Mouse (Mus musculus) hindbrain, embryonic 16.5 days (tissue): Measurements from ENCODE around the gene Ctnnd2. TPM values are rescaled to one million over a fixed set of nuclear protein-coding genes. Genes with fewer than 3 reads are reported as not detected.

Experiments used
- ATAC-seq: fragments of 200-750 bp; cut with Nextera tagmentation; 2 replicates; pipeline ENCODE4 v1.8.0; 2017; ENCODE audit warnings: moderate TSS enrichment, moderate library complexity
- H3K27ac ChIP-seq: fragments of 300-500 bp; sonication (generic); 2 replicates; pipeline ENCODE4 v1.5.1; 2014; ENCODE audit warnings: low read depth, mild to moderate bottlenecking, control low read depth, low read length, moderate library complexity
- H3K27me3 ChIP-seq: fragments of 300-500 bp; sonication (generic); replicated peaks from 2 replicates; pipeline ENCODE4 v1.6.1; 2014; ENCODE audit warnings: low read length; ENCODE audit not compliant: control insufficient read depth, insufficient read depth
- H3K36me3 ChIP-seq: fragments of 300-500 bp; sonication (generic); 2 replicates; pipeline ENCODE4 v1.6.1; 2014; ENCODE audit warnings: mild to moderate bottlenecking, low read length, moderate library complexity, mixed read lengths; ENCODE audit not compliant: control insufficient read depth, insufficient read depth
- H3K4me1 ChIP-seq: fragments of 300-500 bp; sonication (generic); 2 replicates; pipeline ENCODE4 v1.6.1; 2014; ENCODE audit warnings: low read depth, low read length; ENCODE audit not compliant: control insufficient read depth, insufficient read depth
- H3K4me2 ChIP-seq: fragments of 300-500 bp; sonication (generic); 2 replicates; pipeline ENCODE4 v1.6.1; 2014; ENCODE audit warnings: mild to moderate bottlenecking, low read length, control low read depth, moderate library complexity
- H3K4me3 ChIP-seq: fragments of 300-500 bp; sonication (generic); 2 replicates; pipeline ENCODE4 v1.5.1; 2014; ENCODE audit warnings: mild to moderate bottlenecking, low read length, control low read depth, moderate library complexity
- H3K9ac ChIP-seq: fragments of 300-500 bp; sonication (generic); 2 replicates; pipeline ENCODE4 v1.6.1; 2014; ENCODE audit warnings: low read depth, mild to moderate bottlenecking, control low read depth, low read length, moderate library complexity
- H3K9me3 ChIP-seq: fragments of 300-500 bp; sonication (generic); 2 replicates; pipeline ENCODE4 v1.6.1; 2014; ENCODE audit warnings: mild to moderate bottlenecking, low read length, moderate library complexity; ENCODE audit not compliant: control insufficient read depth
- WGBS: fragments of 180-500 bp; shearing (Covaris S2); extraction: QIAGEN DNeasy Blood & Tissue Kit; methylation state at CpG from one replicate; pipeline ENCODE4 v1.1.7; 2014; 5-methylcytosine and 5-hydroxymethylcytosine counted together
- polyA plus RNA-seq: library from polyadenylated mRNA; unstranded; fragments of >200 nt; fragmentation: Nextera tagmentation; extraction: Ambion mirVana; gene quantifications from 2 replicates; pipeline ENCODE4 v1.2.1, GENCODE M21; 2015

Gene Ctnnd2
- polyA plus RNA-seq, 1 experiment from 2014 or later = 56.9 TPM

DNA sequence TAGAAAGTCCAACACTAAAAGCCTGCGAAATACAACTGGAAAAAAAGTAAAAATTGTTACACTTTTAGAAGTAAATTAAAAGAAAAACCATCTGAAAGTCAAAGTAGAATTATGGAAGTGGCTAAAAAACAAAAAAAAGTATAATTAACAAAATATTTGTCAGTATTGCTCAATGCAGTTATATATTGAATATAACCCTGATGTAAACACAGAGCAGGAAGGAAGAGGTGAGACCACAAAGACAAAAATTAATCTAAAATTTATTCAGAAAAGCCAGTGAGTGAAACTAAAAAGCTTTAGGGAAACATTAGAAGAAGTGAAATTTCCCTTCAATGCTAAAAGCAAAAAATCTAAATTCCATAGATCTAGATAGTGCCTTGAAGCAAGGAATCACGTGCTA is 392.2 kb downstream of the Ctnnd2 start:
- Histone ChIP-seq H3K9ac (no peak overlapping the region), H3K4me2 (no peak overlapping the region), H3K4me1 (no peaks in the 10 kb centered on the region; the same call in 1 of the 2 replicates), H3K27me3 (no peaks in the 10 kb centered on the region), H3K27ac (no peak overlapping the region), H3K9me3 (no peaks in the 10 kb centered on the region), H3K36me3 (no peaks in the 10 kb centered on the region), H3K4me3 (no peak overlapping the region)
- ATAC-seq = no peak
- WGBS = 88% methylated on average over 2 of the region's 2 CpGs

DNA sequence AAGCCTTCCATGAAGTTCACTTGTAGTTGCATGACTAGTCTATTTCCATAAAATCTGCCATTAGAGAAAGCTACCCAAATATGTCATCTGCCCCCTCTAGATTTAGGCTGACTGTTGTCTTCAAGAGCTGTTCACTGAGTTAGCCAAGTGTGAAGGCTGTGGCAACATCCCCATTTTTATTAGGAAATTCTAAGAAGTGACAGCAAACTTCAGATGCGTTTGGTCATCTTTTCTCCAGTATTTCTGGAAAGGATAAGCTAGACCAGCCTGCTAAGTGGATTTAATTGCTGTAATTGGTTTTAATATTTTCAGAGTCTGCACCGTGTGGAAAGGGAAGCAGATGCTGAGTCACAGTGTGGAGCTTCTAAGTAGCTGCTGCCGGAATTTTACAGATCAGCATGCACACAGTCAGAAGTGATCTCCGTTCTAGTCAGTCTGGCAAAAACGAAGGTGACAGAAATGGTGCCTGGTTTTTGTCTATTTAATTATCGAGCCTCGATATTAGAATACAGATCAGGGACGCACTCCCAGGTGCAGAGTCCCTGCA is 397.9 kb downstream of the Ctnnd2 start:
- Histone ChIP-seq H3K4me2 (no peak overlapping the region), H3K4me3 (no peak overlapping the region), H3K36me3 (no peaks in the 10 kb centered on the region), H3K27ac (no peak overlapping the region), H3K9me3 (no peaks in the 10 kb centered on the region), H3K4me1 (no peaks in the 10 kb centered on the region; the same call in 1 of the 2 replicates), H3K27me3 (no peaks in the 10 kb centered on the region), H3K9ac (no peak overlapping the region)
- 74% methylated on average over 8 of the region's 8 CpGs for WGBS
- peak; percentile 61; the same call in 1 of the 2 replicates for ATAC-seq

DNA sequence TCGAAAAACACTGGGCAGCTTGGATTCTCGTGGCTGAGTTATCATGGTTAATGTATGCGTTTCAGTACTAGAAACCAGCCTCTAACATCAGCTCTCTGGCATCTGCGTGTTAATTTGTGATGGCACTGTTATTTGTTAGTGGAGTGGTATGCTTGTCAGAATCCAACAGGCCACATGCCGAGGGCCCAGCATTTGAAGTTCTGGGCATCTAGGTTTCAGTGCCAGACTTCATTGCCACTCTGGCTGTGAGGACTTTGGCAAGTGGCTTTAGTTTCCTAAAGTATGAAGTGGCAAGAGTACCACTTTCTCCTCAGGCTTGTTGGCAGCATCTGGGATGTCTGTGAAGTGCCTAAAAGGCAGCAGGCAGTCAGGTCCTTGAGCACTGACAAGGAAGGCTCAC is 415.1 kb downstream of the Ctnnd2 start:
- H3K27ac ChIP-seq = no peak overlapping the region
- H3K4me1 ChIP-seq = no peaks in the 10 kb centered on the region
- H3K4me2 ChIP-seq = no peak overlapping the region
- WGBS = 62% methylated on average over 5 of the region's 5 CpGs
- no peaks in the 10 kb centered on the region for H3K27me3 ChIP-seq
- H3K36me3 ChIP-seq = no peaks in the 10 kb centered on the region
- H3K9me3 ChIP-seq = no peaks in the 10 kb centered on the region
- H3K4me3 ChIP-seq = no peak overlapping the region
- ATAC-seq = no peak
- no peak overlapping the region for H3K9ac ChIP-seq

DNA sequence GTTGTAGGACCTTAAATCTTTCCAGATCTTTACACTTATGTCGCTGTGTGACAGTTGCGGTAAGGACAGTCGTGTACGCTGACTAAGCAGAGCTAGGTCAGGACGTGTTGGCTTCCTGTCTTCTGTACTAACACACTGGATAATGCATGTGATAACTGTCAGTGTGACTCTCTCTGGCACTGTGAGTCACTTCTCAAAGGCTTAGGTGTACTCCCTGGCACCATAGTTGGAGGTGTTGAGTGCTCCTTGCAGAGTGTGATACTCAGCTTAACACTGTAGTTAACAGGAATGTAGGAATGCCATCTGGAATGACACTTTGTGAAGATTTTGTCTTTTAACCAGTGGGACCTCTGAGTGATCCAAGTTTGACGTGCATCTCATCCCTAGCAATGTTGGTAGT is 418.5 kb downstream of the Ctnnd2 start:
- no peaks in the 10 kb centered on the region for H3K36me3 ChIP-seq
- H3K4me2 ChIP-seq = no peak overlapping the region
- H3K27me3 ChIP-seq = no peaks in the 10 kb centered on the region
- H3K9me3 ChIP-seq = no peaks in the 10 kb centered on the region
- H3K9ac ChIP-seq = no peak overlapping the region
- H3K27ac ChIP-seq = no peak overlapping the region
- ATAC-seq = no peak
- H3K4me3 ChIP-seq = no peak overlapping the region
- H3K4me1 ChIP-seq = no peaks in the 10 kb centered on the region
- 94% methylated on average over 6 of the region's 6 CpGs for WGBS

DNA sequence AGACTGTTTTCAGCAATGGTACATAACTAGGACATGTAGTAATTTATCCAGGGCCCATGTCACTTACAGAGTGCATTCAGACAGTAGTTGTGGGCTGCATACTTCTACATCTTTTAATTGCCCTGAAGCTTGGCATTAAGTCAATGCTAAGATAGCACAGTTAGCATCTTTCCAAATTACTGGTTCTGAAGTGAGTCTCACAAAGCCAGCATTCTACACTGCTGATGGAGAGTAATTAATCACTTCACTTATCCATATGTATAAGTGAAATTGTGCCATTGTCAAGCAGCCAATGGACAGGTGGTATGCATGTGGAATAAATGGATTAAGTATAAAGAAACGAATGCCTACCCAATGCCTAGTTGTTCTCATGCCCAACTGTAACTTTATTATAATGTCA is 423.1 kb downstream of the Ctnnd2 start:
- Histone ChIP-seq H3K9me3 (no peaks in the 10 kb centered on the region), H3K4me1 (no peaks in the 10 kb centered on the region), H3K27ac (no peak overlapping the region), H3K36me3 (no peaks in the 10 kb centered on the region), H3K4me2 (no peak overlapping the region), H3K9ac (no peak overlapping the region), H3K4me3 (no peak overlapping the region), H3K27me3 (no peaks in the 10 kb centered on the region)
- ATAC-seq = no peak
- WGBS = 38% methylated on average over 1 of the region's 1 CpGs

DNA sequence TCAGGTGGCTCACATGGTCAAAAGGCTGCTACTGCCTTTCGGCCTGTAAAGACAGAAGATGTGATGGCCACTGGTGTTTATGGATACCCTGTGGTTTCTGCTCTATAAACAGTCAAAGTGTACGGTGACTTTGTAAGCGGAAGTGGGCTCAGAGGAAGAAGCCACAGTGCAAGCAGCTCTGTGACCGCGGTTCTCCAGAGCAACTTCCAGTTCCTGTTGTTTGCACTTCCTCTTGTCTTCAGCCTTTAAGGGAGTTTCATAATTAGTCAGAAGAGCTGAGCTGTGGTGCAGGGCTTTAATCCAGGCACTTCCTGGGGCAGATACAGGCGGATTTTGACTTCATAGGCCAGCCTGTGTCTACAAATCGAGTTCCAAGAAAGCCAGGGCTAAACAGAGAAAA is 438.2 kb downstream of the Ctnnd2 start:
- Histone ChIP-seq H3K9ac (no peak overlapping the region), H3K4me1 (no peaks in the 10 kb centered on the region; the same call in 1 of the 2 replicates), H3K36me3 (no peaks in the 10 kb centered on the region), H3K4me2 (no peak overlapping the region), H3K9me3 (no peaks in the 10 kb centered on the region), H3K4me3 (no peak overlapping the region), H3K27ac (no peak overlapping the region), H3K27me3 (no peaks in the 10 kb centered on the region)
- WGBS = 87% methylated on average over 7 of the region's 7 CpGs
- ATAC-seq = no peak

DNA sequence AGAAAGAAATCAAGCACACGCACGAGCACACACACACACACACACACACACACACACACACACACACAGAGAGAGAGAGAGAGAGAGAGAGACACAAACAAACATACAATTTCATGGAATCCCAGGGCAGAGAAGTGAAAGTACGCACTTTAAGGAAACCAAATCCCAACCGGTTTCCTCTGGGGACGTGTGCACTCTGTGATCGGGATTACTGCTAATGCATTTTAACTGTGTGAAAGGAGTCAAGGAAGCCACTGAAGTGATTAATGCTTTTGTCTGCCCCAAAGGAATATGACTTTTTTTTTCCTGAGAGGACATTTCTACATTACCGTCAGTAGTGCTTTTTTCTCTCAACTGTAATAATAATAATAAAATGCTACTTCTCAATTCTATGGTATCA is 443.1 kb downstream of the Ctnnd2 start:
- no peak for ATAC-seq
- Histone ChIP-seq H3K9me3 (no peaks in the 10 kb centered on the region), H3K27ac (no peak overlapping the region), H3K9ac (no peak overlapping the region), H3K4me3 (no peak overlapping the region), H3K4me1 (no peaks in the 10 kb centered on the region), H3K4me2 (no peak overlapping the region), H3K27me3 (no peaks in the 10 kb centered on the region), H3K36me3 (no peaks in the 10 kb centered on the region)
- 57% methylated on average over 7 of the region's 7 CpGs for WGBS

DNA sequence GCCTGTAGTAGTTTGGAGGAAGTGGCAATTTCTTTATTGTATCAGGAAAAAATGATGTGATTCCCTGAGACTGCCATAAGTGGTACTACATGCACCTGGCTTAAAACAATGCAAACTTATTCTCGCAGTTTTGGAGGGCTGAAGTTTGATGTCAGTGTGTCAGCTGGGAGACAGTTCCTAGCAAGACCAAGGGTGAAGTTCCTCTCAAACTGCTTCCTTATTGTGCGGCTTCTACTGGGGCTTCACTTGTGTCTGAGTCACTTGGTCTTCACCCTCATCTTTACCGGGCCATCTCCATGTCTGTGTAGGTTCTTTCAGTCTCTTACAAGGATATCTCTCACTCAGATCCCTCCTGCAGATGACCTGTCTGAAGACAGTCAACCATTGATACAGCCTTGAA is 444.5 kb downstream of the Ctnnd2 start:
- Histone ChIP-seq H3K27me3 (no peaks in the 10 kb centered on the region), H3K9me3 (no peaks in the 10 kb centered on the region), H3K4me2 (no peak overlapping the region), H3K4me3 (no peak overlapping the region), H3K4me1 (no peaks in the 10 kb centered on the region), H3K27ac (no peak overlapping the region), H3K9ac (no peak overlapping the region), H3K36me3 (no peaks in the 10 kb centered on the region)
- no peak for ATAC-seq
- WGBS = 98% methylated on average over 3 of the region's 3 CpGs

DNA sequence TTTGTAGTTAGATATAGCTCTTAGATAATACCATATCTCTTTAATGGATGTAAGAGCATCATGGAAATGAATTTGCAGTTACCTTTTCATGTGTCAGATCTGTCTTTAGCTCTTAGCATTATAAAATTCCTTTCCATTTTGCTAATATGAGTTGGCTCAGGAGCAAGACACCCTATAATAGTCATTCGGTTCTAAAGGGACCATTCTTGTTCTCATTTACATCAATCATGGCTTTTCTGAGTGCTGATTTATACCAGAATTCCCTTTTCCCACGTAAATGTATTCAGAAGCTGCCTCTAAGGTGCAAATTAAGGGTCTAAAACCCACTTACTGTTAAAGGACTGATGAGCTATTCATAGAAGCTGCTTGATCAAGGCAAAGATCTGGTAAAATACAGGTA is 445.5 kb downstream of the Ctnnd2 start:
- Histone ChIP-seq H3K4me3 (no peak overlapping the region), H3K9me3 (no peaks in the 10 kb centered on the region), H3K9ac (no peak overlapping the region), H3K4me1 (no peaks in the 10 kb centered on the region), H3K36me3 (no peaks in the 10 kb centered on the region), H3K27me3 (no peaks in the 10 kb centered on the region), H3K4me2 (no peak overlapping the region), H3K27ac (no peak overlapping the region)
- ATAC-seq = no peak
- 64% methylated on average over 2 of the region's 2 CpGs for WGBS

DNA sequence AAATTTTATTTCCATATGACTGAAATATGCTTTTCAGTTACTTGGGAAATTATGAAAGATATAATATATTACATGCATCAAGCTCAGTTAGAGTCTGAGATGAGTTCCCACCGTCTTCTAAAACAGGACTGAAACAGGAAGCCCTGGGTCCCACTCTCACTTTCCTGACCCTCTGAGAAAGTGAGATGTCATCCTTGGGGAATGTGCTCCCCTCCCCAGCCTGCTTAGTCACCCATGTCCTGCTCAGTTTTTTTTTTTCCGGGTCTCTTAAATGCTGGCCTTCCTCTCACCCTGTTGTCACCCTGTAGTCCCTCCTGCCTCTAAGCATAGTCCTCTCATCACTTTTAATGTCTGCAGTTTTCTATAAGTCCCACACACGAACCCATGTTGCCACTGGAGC is 456.1 kb downstream of the Ctnnd2 start:
- H3K27me3 ChIP-seq = no peaks in the 10 kb centered on the region
- no peaks in the 10 kb centered on the region for H3K9me3 ChIP-seq
- WGBS = 48% methylated on average over 3 of the region's 3 CpGs

More for the DNA sequence above, 456.1 kb downstream of the Ctnnd2 start:
- ATAC-seq = no peak
- Histone ChIP-seq H3K27ac (no peak overlapping the region), H3K36me3 (no peaks in the 10 kb centered on the region), H3K4me2 (no peak overlapping the region), H3K4me1 (no peaks in the 10 kb centered on the region), H3K4me3 (no peak overlapping the region), H3K9ac (no peak overlapping the region)
